Mouse (Mus musculus): Measurements from ENCODE around the gene Hsdl2. TPM values are rescaled to one million over a fixed set of nuclear protein-coding genes. Genes with fewer than 3 reads are reported as not detected.

Hsdl2 gene
- total RNA-seq (2023): 18.9 TPM

GRCm38 (mm10) chr4:59581314-59582185 is at the start of gene Hsdl2:
TSS of gene Hsdl2 (plus strand) at chr4:59581563.

DNA sequence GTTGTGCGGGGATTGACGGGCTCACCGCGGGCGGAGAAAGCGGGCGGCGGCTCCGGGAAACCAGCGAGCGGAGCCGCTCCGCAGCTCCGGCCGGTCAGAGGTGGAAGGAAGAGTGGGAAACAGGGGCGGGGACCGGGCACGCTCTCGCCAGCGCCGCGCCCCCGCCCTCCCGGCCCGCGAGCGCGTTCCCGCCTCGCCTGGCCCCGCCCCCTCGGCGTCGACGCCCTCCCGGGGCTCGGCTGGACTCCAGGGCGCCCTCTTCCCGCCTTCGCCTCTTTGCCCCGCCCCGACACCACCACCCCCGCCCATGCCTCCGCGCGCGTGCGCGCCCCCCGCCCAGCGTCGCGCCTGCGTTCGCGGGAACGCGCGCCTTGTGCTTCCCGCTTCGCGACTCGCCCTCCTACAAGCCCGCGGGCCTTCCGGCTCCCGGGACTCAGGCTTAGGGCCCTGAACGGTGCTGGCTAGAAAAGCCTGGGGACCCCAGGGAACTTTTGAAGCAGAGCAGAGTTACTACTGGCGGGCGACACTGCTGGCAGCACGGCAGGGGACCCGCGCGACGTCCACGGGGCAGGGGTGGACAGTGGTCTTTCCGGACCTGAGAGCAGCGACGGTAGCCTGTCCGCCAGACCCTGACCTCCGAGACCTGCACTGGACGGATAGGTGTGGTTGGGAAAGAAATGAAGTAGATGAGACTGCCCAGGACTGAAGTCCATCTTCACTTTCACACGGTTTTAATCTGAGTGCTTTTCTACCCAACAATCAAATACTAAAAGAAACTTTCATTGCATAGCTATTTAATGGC is 32.0 kb upstream of the Hsdl2 start, which contains the start of gene Ptbp3:
Gene Ptbp3, minus strand, starts transcription at position 190 of the 802 bp plus-strand sequence.

DNA sequence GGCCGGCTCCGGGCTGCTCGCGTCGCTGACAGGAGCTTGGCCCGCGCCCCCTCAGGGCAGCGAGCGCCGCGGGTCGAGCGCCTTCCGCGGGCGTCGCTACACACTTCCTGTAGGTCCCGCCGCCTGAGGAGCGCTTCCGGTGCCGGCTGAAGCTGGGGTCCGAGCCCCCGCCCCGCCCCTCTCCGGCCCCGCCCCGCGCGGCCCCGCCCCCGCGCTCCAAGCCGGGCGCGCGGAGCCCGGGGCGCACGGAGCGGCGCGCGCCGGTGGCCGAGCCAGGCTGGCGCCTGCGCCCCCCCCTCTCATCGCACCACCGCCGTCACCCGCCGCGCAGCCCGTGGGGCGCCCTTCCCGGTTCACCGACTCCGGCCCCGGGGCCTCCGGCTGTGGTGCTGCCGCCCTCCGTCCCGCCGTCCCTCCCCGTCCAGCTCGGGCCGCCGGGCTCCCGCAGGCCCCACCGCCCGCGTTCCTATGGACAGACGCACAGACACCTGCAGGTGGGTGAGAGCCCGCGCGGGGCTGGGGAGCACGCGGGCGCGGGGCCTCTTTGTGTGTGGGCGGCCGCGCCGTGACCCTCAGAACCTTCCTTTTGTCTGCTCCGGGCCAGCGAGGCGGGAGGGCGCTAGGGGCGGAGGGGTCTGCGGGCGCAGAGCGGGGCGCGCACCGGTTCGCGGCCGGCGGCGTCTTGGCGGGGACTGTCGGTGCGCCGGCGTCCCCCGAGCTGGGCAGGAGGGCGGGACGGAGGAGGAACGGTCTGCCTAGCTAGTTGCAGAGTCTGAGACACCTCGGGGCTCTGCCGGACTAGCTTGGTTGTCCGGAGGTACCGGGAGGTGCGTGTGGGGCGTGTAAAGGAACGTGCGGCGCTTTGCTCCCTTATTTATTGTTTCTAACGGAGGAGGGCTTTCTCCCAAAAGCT is 44.9 kb downstream of the Hsdl2 start, which contains the start of gene E130308A19Rik:
Gene E130308A19Rik, plus strand, starts transcription at position 214 of the 913 bp plus-strand sequence.

Other genes starting within 250 kb of the Hsdl2 start
- 8.9 TPM for gene Susd1, start 142.9 kb upstream of the Hsdl2 start, total RNA-seq (2023)
- gene Ptbp3, start 32.2 kb upstream of the Hsdl2 start, total RNA-seq (2023): 256 TPM
- 6.6 TPM for gene E130308A19Rik, start 44.6 kb downstream of the Hsdl2 start, total RNA-seq (2023)
- gene Inip, start 220.0 kb downstream of the Hsdl2 start, total RNA-seq (2023): 34.4 TPM
- 18.8 TPM for gene Snx30, start 224.3 kb downstream of the Hsdl2 start, total RNA-seq (2023)

All from CD4-positive naive resting alpha-beta T cell, adult 57 days (primary cell).